Mouse (Mus musculus) cerebellum, adult 2 months (tissue): ENCODE measurements around the gene Emc7.

Experiments used
- CTCF ChIP-seq: fragments of 200-500 bp; IDR thresholded peaks from 2 replicates; pipeline ENCODE4 v1.5.1; 2011; ENCODE audit warnings: low read depth, mild to moderate bottlenecking, control low read depth, low read length, moderate library complexity, borderline replicate concordance; ENCODE audit not compliant: insufficient read depth
- POLR2A ChIP-seq: fragments of 200-500 bp; IDR thresholded peaks from 2 replicates; pipeline ENCODE4 v1.6.1; 2011; ENCODE audit warnings: low read length, control low read depth, borderline replicate concordance; ENCODE audit not compliant: insufficient read depth

GRCm38 (mm10) chr2:112506841-112507435, 52.1 kb downstream of the Emc7 start:
- TF ChIP-seq CTCF (no peak), POLR2A (no peak)
